Mouse (Mus musculus) cerebellum, adult 11-12 months (tissue): Measurements from ENCODE around the gene Cd86.

Source experiments
- DNase-seq: peaks from one replicate; pipeline ENCODE4 v3.0.0; 2022

Cd86 gene

DNA sequence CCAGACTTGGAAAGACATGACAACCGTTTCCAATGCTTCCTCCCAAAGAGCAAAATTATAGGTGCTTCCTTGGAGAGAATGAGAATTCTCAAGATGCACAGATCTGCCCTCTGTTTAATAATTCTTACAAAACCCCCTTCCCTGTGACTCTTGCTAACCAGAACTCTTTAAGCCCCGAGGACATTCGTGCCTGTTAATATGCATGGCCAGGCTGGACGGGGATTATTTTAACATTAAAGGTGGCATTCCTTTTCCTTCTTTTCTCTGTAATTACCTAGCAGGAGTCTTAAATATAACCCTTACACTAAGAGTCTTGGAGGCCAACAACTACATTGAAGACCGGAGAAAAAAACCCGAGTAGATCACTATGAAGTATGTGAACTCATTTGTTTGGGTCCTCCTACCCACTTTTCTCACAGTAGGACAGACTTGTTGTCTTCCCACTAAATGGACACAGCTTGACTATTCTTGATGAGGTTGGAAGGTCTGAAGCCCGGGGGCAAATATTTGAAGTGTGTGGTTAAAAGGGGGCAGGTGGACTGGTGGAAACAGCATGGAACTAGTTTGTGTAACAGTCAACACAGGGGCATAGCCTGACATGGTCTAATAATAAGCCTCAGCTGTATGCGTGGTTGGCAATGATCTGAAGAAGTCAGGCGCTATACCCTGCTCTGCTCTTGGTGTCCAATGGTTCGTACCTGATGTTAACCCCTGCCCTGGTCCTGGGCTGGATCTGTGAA, 69.0 kb downstream of the Cd86 start:
- no peak for DNase-seq

- DNase-seq: no peak
Measured at GRCm38 (mm10) chr16:36589898-36590297, 76.0 kb downstream of the Cd86 start.

- DNase-seq: no peak
Measured at GRCm38 (mm10) chr16:36587971-36588370, 77.9 kb downstream of the Cd86 start.

- no peak for DNase-seq
Measured at GRCm38 (mm10) chr16:36582073-36582472, 83.8 kb downstream of the Cd86 start.

DNA sequence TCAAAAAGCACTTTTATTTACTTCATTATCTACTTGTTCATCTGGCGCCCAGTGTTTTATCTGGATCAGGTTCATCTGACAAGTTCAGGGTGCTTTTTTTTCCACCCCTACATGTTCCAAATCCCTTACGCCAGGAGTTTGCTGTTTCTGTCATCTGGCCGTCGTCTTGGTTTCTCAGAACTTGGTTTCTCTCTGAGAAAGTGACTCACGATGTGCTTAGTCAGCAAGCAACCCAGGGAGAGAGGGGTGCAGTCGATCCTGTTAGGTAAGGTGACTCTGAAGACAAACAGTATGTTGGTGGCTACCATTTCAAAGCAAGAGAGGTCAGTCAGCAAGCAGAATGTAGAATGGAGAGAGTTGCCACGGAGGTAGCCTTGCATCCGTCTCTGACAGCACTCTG, 93.9 kb downstream of the Cd86 start:
- no peak for DNase-seq

DNA sequence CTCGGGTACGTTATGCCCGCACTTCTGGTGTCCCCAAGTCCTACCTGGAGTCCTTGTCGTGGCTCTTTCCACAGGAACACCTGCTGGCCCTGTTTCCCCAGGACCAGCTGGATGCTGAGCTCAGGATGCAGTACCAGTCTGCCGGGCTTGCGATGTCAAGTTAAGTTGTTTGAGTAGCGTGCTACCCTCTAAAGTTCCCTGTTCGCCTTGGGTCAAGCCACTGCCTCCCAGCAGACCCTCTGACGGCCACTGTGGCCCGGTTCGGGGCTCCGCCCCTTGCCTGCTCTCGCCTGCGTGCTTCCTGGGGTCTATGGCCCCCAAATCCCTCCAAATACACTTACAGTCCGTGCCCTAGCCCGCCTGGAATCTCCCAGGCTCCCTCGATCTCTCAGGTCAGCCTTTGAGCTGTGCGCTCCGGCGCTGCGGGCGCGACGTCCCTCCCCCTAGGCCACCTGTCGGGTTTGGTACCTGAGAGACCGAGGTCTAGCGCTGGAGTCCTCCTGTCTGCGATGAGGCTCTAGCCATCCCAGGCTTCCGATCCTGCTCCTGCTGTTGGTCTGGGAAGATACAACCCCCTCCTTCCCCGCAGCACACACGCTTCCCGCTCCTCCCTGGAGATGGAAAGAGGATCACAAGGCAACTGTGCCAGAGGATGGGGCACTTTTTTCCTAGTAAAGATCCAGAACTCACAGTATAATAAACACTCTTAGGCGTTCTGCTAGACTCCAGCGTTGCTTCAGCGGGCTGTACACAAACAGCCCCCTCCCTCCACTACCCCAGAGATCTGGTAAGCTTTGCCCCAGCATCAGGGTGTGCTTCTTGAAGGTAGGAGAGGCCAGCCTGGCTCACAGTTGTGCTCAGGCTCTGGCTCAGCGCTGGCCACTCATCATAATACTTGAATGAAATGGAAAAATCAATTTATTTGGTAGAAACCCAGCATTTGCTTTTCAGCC, 104.2 kb downstream of the Cd86 start, which contains the start of gene Casr:
Casr (minus strand) TSS at position 756 of the 953 bp plus-strand sequence.
- no peak for DNase-seq

GRCm38 (mm10) chr16:36559573-36559972, 106.3 kb downstream of the Cd86 start:
- no peak for DNase-seq

DNA sequence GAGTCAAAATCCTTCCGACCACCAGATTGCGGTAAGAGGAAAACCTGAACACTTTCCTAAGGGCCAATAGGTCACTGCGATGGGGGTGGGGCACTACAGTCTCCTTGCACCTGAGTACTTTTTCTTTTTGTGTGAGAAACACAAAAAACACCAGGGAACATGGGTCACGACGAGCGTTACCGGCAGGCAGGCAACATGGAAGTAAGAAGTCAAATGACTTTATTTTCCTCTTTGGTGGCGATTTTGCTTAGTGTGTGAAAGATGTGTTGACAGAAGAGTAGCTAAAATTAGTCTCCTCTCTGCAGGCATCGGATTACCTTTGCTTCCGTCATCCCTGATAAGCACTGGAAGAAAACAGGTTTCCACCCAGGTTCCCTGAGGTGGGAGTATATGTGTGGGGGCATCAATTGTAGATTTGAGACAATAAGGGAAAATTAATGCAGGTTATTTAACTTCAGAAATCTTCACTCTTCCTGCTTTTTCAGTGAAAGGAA, 110.2 kb downstream of the Cd86 start:
- DNase-seq: no peak
